Mouse (Mus musculus) heart, embryonic 11.5 days (tissue): ENCODE results near the gene Frs3. TPM values are rescaled to one million over a fixed set of nuclear protein-coding genes. Genes with fewer than 3 reads are reported as not detected.

ENCODE experiments used
- ATAC-seq: fragments of 200-750 bp; cut with Nextera tagmentation; replicated peaks from 2 replicates; pipeline ENCODE4 v1.8.0; 2017; ENCODE audit warnings: moderate library complexity; ENCODE audit not compliant: insufficient number of reproducible peaks, low FRiP score, low TSS enrichment
- H3K27ac ChIP-seq: fragments of 300-500 bp; sonication (generic); 2 replicates; pipeline ENCODE4 v1.5.1; 2014; ENCODE audit warnings: mild to moderate bottlenecking, low read depth, low read length
- H3K27me3 ChIP-seq: fragments of 300-500 bp; sonication (generic); 2 replicates; pipeline ENCODE4 v1.6.1; 2014; ENCODE audit warnings: mild to moderate bottlenecking, low read length, mixed read lengths; ENCODE audit not compliant: control insufficient read depth, insufficient read depth
- H3K36me3 ChIP-seq: fragments of 300-500 bp; sonication (generic); 2 replicates; pipeline ENCODE4 v1.6.1; 2014; ENCODE audit warnings: mild to moderate bottlenecking, low read length, moderate library complexity, mixed read lengths; ENCODE audit not compliant: control insufficient read depth, insufficient read depth
- H3K4me1 ChIP-seq: fragments of 300-500 bp; sonication (generic); 2 replicates; pipeline ENCODE4 v1.6.1; 2014; ENCODE audit warnings: low read length; ENCODE audit not compliant: control insufficient read depth, insufficient read depth
- H3K4me2 ChIP-seq: fragments of 300-500 bp; sonication (generic); 2 replicates; pipeline ENCODE4 v1.6.1; 2014; ENCODE audit warnings: mild to moderate bottlenecking, moderate library complexity
- H3K4me3 ChIP-seq: fragments of 300-500 bp; sonication (generic); 2 replicates; pipeline ENCODE4 v1.5.1; 2014; ENCODE audit warnings: low read depth, low read length
- H3K9ac ChIP-seq: fragments of 300-500 bp; sonication (generic); 2 replicates; pipeline ENCODE4 v1.6.1; 2014; ENCODE audit warnings: mild to moderate bottlenecking, low read depth, low read length, moderate library complexity
- H3K9me3 ChIP-seq: fragments of 300-500 bp; sonication (generic); replicated peaks from 2 replicates; pipeline ENCODE4 v1.6.1; 2016; ENCODE audit warnings: low read length; ENCODE audit not compliant: control insufficient read depth
- WGBS: fragments of 180-500 bp; shearing (Covaris S2); extraction: QIAGEN DNeasy Blood & Tissue Kit; methylation state at CpG from one replicate; pipeline ENCODE4 v1.1.7; 2014; ENCODE audit not compliant: insufficient replicate concordance; 5-methylcytosine and 5-hydroxymethylcytosine counted together
- polyA plus RNA-seq: library from polyadenylated mRNA; unstranded; fragments of >200 nt; fragmentation: Nextera tagmentation; extraction: Ambion mirVana; gene quantifications from 2 replicates; pipeline ENCODE4 v1.2.1, GENCODE M21; 2014

Frs3 gene
- polyA plus RNA-seq, 1 experiment from 2014 or later, result 2.2 TPM

DNA sequence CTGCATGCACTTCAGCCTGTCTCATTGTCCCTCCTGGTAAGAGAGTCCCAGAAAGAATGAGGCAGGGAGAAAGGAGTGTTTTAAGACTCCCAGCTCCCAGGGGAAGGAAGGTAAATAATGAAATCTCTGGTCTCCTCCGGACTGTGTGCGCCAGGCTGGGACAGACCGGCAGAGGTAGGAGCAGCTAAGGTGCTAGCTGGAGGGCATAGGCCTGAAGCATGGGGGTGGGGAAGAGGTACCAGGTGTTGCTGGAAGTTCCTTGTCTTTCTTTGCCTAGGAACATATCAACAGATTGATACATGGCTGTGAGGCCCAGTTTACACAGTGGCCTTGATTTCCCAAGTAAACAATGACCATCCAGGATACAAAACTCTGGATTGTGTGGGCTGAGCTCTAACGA, 20.1 kb downstream of the Frs3 start:
- H3K9ac ChIP-seq, result no peak overlapping the region
- no peaks in the 10 kb centered on the region for H3K9me3 ChIP-seq
- no peaks in the 10 kb centered on the region for H3K36me3 ChIP-seq
- no peak overlapping the region for H3K4me2 ChIP-seq
- WGBS, result 63% methylated on average over 4 of the region's 4 CpGs
- no peak for ATAC-seq
- no peak overlapping the region for H3K4me3 ChIP-seq
- peaks cover 6% of the 10 kb centered on the region for H3K4me1 ChIP-seq
- no peak overlapping the region for H3K27ac ChIP-seq
- H3K27me3 ChIP-seq, result peaks cover 2% of the 10 kb centered on the region; the same call in 1 of the 2 replicates

DNA sequence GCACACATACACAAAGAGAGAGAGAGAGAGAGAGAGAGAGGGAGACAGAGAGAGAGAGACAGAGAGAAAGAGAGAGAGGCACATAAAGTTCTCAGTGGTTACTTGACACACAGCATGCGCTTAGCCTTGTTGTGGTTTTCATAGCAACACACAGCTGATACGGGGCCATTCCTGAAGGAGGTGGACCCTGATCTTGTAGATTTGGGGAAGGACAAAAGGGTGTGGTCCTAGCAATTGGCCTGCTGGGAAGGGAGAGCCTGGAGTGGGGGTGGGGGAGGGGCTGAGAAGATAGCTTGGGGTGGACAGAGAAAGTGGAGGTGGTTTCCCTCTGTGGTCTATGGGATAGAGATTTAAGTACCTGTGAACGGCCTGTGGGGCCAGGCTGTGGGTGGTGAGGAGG, 21.2 kb downstream of the Frs3 start:
- no peak for ATAC-seq
- H3K4me3 ChIP-seq, result no peak overlapping the region
- no peak overlapping the region for H3K9ac ChIP-seq
- peaks cover 6% of the 10 kb centered on the region for H3K4me1 ChIP-seq
- no peak overlapping the region for H3K4me2 ChIP-seq
- no peaks in the 10 kb centered on the region for H3K36me3 ChIP-seq
- WGBS, result 46% methylated on average over 3 of the region's 3 CpGs
- no peaks in the 10 kb centered on the region for H3K9me3 ChIP-seq
- 0 out of 2 replicates have a peak, but pooled peaks cover 2% of the 10 kb centered on the region for H3K27me3 ChIP-seq
- H3K27ac ChIP-seq, result no peak overlapping the region

DNA sequence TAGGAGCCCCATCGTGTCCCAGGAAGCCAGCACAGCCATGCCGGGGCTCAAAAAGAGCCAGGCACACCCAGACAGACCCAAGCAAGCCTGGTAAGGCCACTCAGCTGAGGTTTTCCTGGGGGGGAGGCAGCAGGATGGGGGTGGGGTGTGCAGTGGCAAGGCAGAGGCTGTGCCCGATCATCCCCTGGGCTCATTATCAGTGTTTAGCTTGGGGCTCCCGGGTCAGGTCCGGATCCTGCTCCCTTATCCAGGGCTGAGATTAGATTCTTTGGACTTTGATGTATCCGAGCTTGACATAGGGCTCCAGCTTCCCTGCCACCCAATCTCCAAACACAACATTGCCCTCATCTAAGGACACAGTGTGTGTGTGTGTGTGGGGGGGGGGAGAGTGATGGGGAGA, 23.1 kb downstream of the Frs3 start:
- Histone ChIP-seq H3K4me2 (no peak overlapping the region), H3K27me3 (0 out of 2 replicates have a peak, but pooled peaks cover 2% of the 10 kb centered on the region), H3K9me3 (no peaks in the 10 kb centered on the region), H3K4me1 (peaks cover 6% of the 10 kb centered on the region), H3K4me3 (no peak overlapping the region), H3K9ac (no peak overlapping the region; the same call in 1 of the 2 replicates), H3K36me3 (no peaks in the 10 kb centered on the region), H3K27ac (no peak overlapping the region)
- ATAC-seq, result no peak
- 14% methylated on average over 6 of the region's 6 CpGs for WGBS

DNA sequence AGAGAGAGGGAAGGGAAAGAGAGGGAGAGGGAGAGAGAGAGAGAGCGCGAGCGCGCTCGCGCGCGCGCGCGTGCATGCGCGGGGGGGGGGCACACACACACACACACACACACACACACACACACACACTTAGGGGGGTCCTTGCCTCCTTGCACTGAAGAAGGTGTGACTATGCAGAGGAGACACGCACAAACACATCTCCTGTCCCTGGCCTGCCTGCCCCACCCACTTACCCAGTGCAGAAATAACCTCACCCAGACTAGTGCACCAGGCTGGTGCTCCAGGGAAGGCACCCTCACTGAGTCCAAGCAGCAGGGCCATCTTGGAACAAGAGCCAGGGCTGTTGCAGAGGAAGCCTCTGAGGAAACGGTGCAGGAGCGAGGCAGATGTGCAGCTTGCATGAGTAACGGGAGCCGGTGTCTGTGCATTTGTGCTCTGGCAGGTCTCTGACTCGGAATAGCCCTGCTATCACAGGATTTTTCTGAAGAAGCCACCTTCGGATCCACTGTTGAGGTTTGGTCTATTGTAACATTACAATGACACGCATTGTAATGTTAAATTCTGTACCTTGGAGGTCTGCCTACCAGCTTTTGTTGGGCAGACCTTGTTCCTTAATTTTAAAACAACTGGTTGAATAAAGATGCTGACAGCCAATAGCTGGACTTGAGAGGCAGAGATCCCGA, 24.2 kb downstream of the Frs3 start:
- H3K4me2 ChIP-seq, result no peak overlapping the region
- 48% methylated on average over 15 of the region's 22 CpGs for WGBS
- no peak overlapping the region for H3K4me3 ChIP-seq
- H3K27ac ChIP-seq, result no peak overlapping the region
- no peak overlapping the region for H3K9ac ChIP-seq
- no peaks in the 10 kb centered on the region for H3K9me3 ChIP-seq
- 0 out of 2 replicates have a peak, but pooled peaks cover 2% of the 10 kb centered on the region for H3K27me3 ChIP-seq
- H3K36me3 ChIP-seq, result no peaks in the 10 kb centered on the region
- H3K4me1 ChIP-seq, result peaks cover 6% of the 10 kb centered on the region
- no peak for ATAC-seq

DNA sequence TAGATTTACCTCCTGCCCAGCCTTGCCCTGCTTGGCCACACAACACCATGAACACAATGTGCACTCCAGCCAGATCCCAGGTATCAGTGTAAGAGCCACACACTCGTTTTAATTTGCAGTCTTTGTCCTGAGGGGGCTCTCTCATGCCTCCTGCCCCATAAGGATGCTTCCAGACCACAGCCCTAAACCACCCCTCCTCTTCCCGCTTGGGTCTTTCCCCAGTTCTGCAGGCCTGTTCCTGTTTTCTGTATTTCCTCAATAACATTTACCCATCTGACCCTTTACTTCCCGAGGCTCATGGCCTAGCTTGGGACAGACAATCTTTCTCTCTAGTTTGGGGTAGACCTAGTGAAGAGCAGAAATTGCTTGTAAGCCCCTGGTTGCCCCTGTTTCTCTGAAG, 26.2 kb downstream of the Frs3 start:
- 57% methylated on average over 3 of the region's 3 CpGs for WGBS
- Histone ChIP-seq H3K9ac (no peak overlapping the region), H3K4me2 (no peak overlapping the region), H3K4me1 (peaks cover 6% of the 10 kb centered on the region), H3K27ac (no peak overlapping the region), H3K27me3 (no peaks in the 10 kb centered on the region), H3K9me3 (no peaks in the 10 kb centered on the region), H3K36me3 (no peaks in the 10 kb centered on the region), H3K4me3 (no peak overlapping the region)
- no peak for ATAC-seq

DNA sequence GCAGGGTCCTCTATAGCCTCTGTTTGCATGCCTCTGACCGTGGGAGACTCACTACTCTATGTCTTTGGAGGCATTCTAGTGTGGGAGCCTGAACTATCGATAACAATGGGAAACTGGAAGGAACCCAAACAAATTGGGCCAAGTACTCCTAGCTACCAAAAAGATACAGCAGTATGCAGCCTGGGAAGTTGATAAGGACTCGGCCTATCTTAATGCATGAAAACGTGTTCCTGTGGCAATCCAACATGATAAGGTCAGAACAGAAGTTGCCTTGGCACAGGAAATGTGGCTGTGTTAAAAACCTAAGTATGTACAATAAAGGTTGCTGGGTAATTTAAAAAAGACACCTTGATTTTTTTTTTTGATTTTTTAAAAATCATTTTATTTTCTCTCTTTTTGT, 32.4 kb downstream of the Frs3 start:
- H3K9ac ChIP-seq, result no peak overlapping the region
- no peaks in the 10 kb centered on the region for H3K36me3 ChIP-seq
- 0 out of 2 replicates have a peak, but pooled peaks cover 1% of the 10 kb centered on the region for H3K27me3 ChIP-seq
- H3K9me3 ChIP-seq, result no peaks in the 10 kb centered on the region
- no peak overlapping the region for H3K4me3 ChIP-seq
- H3K27ac ChIP-seq, result no peak overlapping the region
- H3K4me2 ChIP-seq, result no peak overlapping the region
- H3K4me1 ChIP-seq, result 0 out of 2 replicates have a peak, but pooled peaks cover 2% of the 10 kb centered on the region
- WGBS, result 37% methylated on average over 4 of the region's 4 CpGs
- ATAC-seq, result no peak

DNA sequence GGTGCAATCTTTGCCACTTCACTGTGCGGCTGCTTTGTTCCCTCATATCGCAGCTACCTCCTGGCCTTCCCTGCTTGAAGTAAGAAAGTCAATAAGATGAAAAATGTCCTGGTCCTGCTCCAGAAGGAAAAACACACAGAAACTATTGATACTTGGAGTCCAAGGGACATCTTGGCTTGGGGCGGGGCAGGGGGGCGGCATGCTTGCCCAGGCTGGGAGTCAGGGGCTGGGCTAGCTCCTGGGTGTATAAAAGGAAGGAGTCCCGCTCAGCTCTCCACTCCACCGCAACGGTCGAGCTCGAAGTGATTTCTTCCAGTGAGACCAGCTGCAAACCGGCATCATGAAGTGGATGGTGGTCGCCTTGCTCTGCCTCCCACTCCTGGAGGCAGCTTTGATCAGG, 37.7 kb downstream of the Frs3 start, which contains the start of gene Pgc:
Gene Pgc, plus strand, starts transcription at position 277 of the 400 bp plus-strand sequence.
- Histone ChIP-seq H3K27me3 (0 out of 2 replicates have a peak, but pooled peaks cover 3% of the 10 kb centered on the region), H3K4me3 (no peak within 1 kb of the TSS), H3K4me2 (no peak within 1 kb of the TSS), H3K36me3 (no peaks in the 10 kb centered on the region), H3K4me1 (no peaks in the 10 kb centered on the region), H3K9me3 (no peaks in the 10 kb centered on the region), H3K27ac (no peak within 1 kb of the TSS), H3K9ac (no peak within 1 kb of the TSS)
- ATAC-seq, result no peak
- WGBS, result 65% methylated on average over 11 of the region's 11 CpGs

DNA sequence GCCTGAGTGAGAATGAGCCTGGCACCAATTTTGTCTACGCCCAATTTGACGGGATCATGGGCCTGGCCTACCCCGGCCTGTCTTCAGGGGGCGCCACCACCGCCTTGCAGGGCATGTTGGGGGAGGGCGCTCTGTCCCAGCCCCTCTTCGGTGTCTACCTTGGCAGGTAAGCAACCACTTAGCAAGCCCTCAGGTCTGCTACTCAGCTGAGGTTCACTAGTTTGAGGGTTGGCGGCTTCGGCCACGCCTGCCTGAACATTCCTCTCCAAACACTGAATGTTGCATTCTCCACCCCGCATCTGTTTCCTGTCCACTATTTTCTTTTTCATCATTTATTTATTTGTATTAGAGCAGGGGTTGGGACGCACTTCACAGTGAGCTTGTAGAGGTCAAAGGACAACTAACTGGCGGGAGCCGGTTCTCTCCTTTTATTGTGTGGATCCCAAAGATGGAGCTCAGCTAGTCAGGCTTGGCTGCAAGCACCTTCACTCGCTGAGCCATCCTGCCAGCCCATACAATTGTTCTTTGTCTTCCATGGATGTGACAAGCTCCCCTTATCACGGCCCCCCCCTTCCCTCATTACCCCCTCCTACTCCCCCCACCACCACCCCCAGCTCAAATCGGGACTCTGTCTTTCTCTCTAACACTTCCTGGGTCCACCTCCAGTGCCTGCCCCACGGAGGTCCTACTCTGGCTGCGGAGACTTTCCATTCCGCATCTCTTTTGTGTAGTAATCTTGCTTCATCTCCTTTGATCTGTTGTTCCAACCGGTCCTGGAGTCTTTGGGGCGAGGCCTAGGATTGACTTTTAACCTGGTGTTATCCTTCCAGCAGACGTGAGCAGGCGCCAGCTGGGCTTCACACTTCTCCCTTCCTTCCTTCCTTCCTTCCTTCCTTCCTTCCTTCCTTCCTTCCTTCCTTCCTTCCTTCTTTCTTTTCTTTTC, 42.1 kb downstream of the Frs3 start:
- H3K27me3 ChIP-seq, result 0 out of 2 replicates have a peak, but pooled peaks cover 3% of the 10 kb centered on the region
- no peaks in the 10 kb centered on the region for H3K4me1 ChIP-seq
- H3K9ac ChIP-seq, result no peak overlapping the region
- WGBS, result 57% methylated on average over 24 of the region's 24 CpGs
- ATAC-seq, result no peak
- no peaks in the 10 kb centered on the region for H3K36me3 ChIP-seq
- H3K4me2 ChIP-seq, result no peak overlapping the region
- H3K27ac ChIP-seq, result no peak overlapping the region
- no peak overlapping the region for H3K4me3 ChIP-seq
- no peaks in the 10 kb centered on the region for H3K9me3 ChIP-seq
